Mouse (Mus musculus): ENCODE data around the gene Ahsg. TPM values are rescaled to one million over a fixed set of nuclear protein-coding genes. Genes with fewer than 3 reads are reported as not detected.
"Not testable (repeated sequence)": the region's sequence is repeated elsewhere in the genome, so short reads cannot be mapped to it uniquely, and the experiment has no call there.

The Ahsg gene
- total RNA-seq, 2 experiments from 2014 or later, result not detected

GRCm38 (mm10) chr16:22931431-22932200 is 40.5 kb downstream of the Ahsg start:
- no peak for ATAC-seq (replicated peaks; ENCODE audit: low FRiP score, poor library complexity, severe bottlenecking)

DNA sequence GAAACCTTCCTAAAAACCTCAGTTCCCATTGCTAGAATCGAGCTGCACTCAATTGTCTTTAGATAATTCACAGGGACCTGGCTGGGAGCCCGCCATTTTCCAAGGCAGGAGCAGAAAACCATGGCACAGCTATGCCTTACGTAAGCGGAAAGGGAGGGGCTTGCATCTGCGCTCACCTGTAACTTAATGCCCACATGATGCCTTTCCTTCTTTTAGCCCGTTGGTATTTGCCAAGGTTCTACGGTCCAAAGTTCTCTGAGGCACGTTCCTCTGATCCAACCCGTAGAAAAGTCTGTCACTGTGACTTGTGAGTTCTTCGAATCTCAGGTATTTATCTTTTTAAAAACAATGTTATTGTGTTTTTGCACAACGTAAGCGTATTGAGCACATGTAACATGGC is 46.6 kb downstream of the Ahsg start:
- ATAC-seq (replicated peaks; ENCODE audit: low FRiP score, poor library complexity, severe bottlenecking), result no peak

DNA sequence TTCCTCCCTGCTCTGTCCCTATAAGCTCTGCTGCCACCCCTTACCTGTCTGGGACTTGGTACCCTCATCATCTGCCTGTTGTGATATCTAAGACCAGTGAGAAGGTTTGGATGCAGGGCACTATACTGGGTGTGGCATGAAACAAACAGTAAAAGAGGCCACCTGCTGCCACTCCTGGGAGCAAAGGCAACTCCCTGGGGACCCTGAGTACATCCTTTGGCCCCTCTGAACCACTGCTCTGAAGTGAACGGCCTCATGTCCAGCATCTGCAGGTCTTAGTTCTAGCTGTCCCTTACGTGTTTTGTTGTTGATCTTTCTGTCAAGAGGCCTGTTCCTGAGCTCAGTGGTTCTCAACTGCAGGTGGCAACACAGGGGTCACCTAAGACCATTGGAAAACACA is 47.5 kb downstream of the Ahsg start:
- no peak for ATAC-seq (replicated peaks; ENCODE audit: low FRiP score, poor library complexity, severe bottlenecking)

- no peak for ATAC-seq (replicated peaks; ENCODE audit: low FRiP score, poor library complexity, severe bottlenecking)
Observed at GRCm38 (mm10) chr16:22939120-22939695, 48.1 kb downstream of the Ahsg start.

GRCm38 (mm10) chr16:22941825-22942476 is 50.9 kb downstream of the Ahsg start:
- not testable (repeated sequence) for ATAC-seq (replicated peaks; ENCODE audit: low FRiP score, poor library complexity, severe bottlenecking)

GRCm38 (mm10) chr16:22947371-22947770 is 56.3 kb downstream of the Ahsg start:
- ATAC-seq (replicated peaks; ENCODE audit: low FRiP score, poor library complexity, severe bottlenecking), result no peak

Other genes with a start within 250 kb of the Ahsg start
- 10.0 and 10.2 TPM in 2 replicates for gene Dgkg, start 234.1 kb upstream of the Ahsg start, total RNA-seq (2015; ENCODE audit: low replicate concordance)
- gene Dgkg, start 234.1 kb upstream of the Ahsg start, total RNA-seq (2017; ENCODE audit: low replicate concordance), result 3.1 and 7.7 TPM in 2 replicates
- gene Crygs, start 79.7 kb upstream of the Ahsg start, total RNA-seq (2015; ENCODE audit: low replicate concordance), result not detected in 2 replicates
- not detected in 2 replicates for gene Crygs, start 79.7 kb upstream of the Ahsg start, total RNA-seq (2017; ENCODE audit: low replicate concordance)
- 12.5 and 13.6 TPM in 2 replicates for gene Tbccd1, start 33.6 kb upstream of the Ahsg start, total RNA-seq (2015; ENCODE audit: low replicate concordance)
- gene Tbccd1, start 33.6 kb upstream of the Ahsg start, total RNA-seq (2017; ENCODE audit: low replicate concordance), result 21.0 and 21.3 TPM in 2 replicates
- 27.2 and 43.8 TPM in 2 replicates for gene Dnajb11, start 33.4 kb upstream of the Ahsg start, total RNA-seq (2015; ENCODE audit: low replicate concordance)
- gene Dnajb11, start 33.4 kb upstream of the Ahsg start, total RNA-seq (2017; ENCODE audit: low replicate concordance), result 42.3 and 65.0 TPM in 2 replicates
- gene Fetub, start 27.1 kb downstream of the Ahsg start, total RNA-seq (2015; ENCODE audit: low replicate concordance), result not detected in 2 replicates
- gene Fetub, start 27.1 kb downstream of the Ahsg start, total RNA-seq (2017; ENCODE audit: low replicate concordance), result not detected in 2 replicates
- gene Hrg, start 59.8 kb downstream of the Ahsg start, total RNA-seq (2015; ENCODE audit: low replicate concordance), result not detected in 2 replicates
- not detected in 2 replicates for gene Hrg, start 59.8 kb downstream of the Ahsg start, total RNA-seq (2017; ENCODE audit: low replicate concordance)
- gene Kng2, start 138.2 kb downstream of the Ahsg start, total RNA-seq (2015; ENCODE audit: low replicate concordance), result not detected in 2 replicates
- gene Kng2, start 138.2 kb downstream of the Ahsg start, total RNA-seq (2017; ENCODE audit: low replicate concordance), result 2.1 and 3.2 TPM in 2 replicates
- gene Kng1, start 166.6 kb downstream of the Ahsg start, total RNA-seq (2015; ENCODE audit: low replicate concordance), result not detected in 2 replicates
- 0.51 TPM in 1 of 2 replicates, not detected in the other for gene Kng1, start 166.6 kb downstream of the Ahsg start, total RNA-seq (2017; ENCODE audit: low replicate concordance)
- 120 and 145 TPM in 2 replicates for gene Eif4a2, start 216.2 kb downstream of the Ahsg start, total RNA-seq (2015; ENCODE audit: low replicate concordance)
- gene Eif4a2, start 216.2 kb downstream of the Ahsg start, total RNA-seq (2017; ENCODE audit: low replicate concordance), result 151 and 206 TPM in 2 replicates
- 51.0 and 64.0 TPM in 2 replicates for gene Rfc4, start 236.5 kb downstream of the Ahsg start, total RNA-seq (2015; ENCODE audit: low replicate concordance)
- gene Rfc4, start 236.5 kb downstream of the Ahsg start, total RNA-seq (2017; ENCODE audit: low replicate concordance), result 20.4 and 27.0 TPM in 2 replicates

Data from erythroblast, adult 5-6 weeks (primary cell).